Mouse (Mus musculus) olfactory bulb, adult 2 months (tissue): ENCODE measurements at regions not wholly inside any gene's neighbourhood (a gene's known extent, or its start where the extent isn't known, plus 50 kb on each side); places are given as distances from the start of the nearest gene placed in this dataset.

Experiments used
- CTCF ChIP-seq: fragments of 200-500 bp; IDR thresholded peaks from 2 replicates; pipeline ENCODE4 v1.5.1; 2012; ENCODE audit warnings: low read depth, mild to moderate bottlenecking, low read length, moderate library complexity; ENCODE audit not compliant: insufficient read depth
- POLR2A ChIP-seq: fragments of 200-500 bp; IDR thresholded peaks from 2 replicates; pipeline ENCODE4 v1.6.1; 2012; ENCODE audit warnings: mild to moderate bottlenecking, low read depth, low read length, moderate library complexity; ENCODE audit not compliant: insufficient read depth

GRCm38 (mm10) chr6:143324636-143325035 lies 157.6 kb downstream of the Etnk1 start:
- no peak for TF ChIP-seq CTCF
- TF ChIP-seq POLR2A, result no peak
